ENCODE assay signal across 29 mouse cellular contexts in genomic region chr1:82959870-82960385, GRCm38 (mm10). TPM values are rescaled to one million over a fixed set of nuclear protein-coding genes. Genes with fewer than 3 reads are reported as not detected.
A peak's percentile ranks its signal among the peaks of the same experiment; 100 is the strongest.
DNase-seq lines count a peak whose midpoint lies in the region; ATAC-seq and TF ChIP-seq lines count a peak whose summit lies in the region.
"Had no signal": no experiment of that assay in that cellular context is flagged by ENCODE, and none has a peak within 500 bp of the region (broad histone marks: within the 10 kb centered on the region; RNA-seq: fewer than 3 reads in every experiment).

Gene Gm47955, plus strand, starts transcription at chr1:82960286.

- in situ Hi-C loops in CH12.LX (cut with MboI; ENCODE audit: low pct_ligation_motif_present, low pct_unique_long_range_greater_than_20kb, low sequenced_read_pairs): no loop called here

- ATAC-seq in kidney, postnatal 0 days (replicated peaks; ENCODE audit: low FRiP score, low read depth): peak; percentile 57; the same call in 1 of the 2 replicates
- ATAC-seq in frontal cortex, adult (ENCODE audit: low TSS enrichment): no peak
- ATAC-seq: activated CD4-positive, CD25-positive, alpha-beta regulatory T cell, adult 4 months; forebrain, embryonic 14.5 days had no signal

- TF ChIP-seq POLR2A in CH12.LX (IDR thresholded peaks at IDR 0.05; ENCODE audit: low read depth, low read length) (no peak), ES-Bruce4 (IDR thresholded peaks at IDR 0.05; ENCODE audit: insufficient read depth, low read length) (no peak)

- no peaks in the 10 kb centered on the region for H3K27me3 ChIP-seq in kidney, postnatal 0 days (ENCODE audit: insufficient read depth, low read length)
- H3K27me3 ChIP-seq in CH12.LX (replicated peaks) (no peaks in the 10 kb centered on the region), ES-Bruce4 (ENCODE audit: control insufficient read depth, insufficient read depth, low read length, poor library complexity, severe bottlenecking) (no peaks in the 10 kb centered on the region)
- H3K27me3 ChIP-seq: embryonic facial prominence, embryonic 15.5 days; heart, embryonic 13.5 days; hindbrain, embryonic 15.5 days had no signal

- TF ChIP-seq CTCF in kidney, postnatal 0 days (IDR thresholded peaks at IDR 0.05; ENCODE audit: low read depth): no peak
- TF ChIP-seq CTCF in CH12.LX (conservative IDR thresholded peaks at IDR 0.05 in 1 of 2, IDR thresholded peaks at IDR 0.05 in 1 of 2; ENCODE audit: low read depth in 2 of 2, low read length in 2 of 2) (no peak), ES-Bruce4 (IDR thresholded peaks at IDR 0.05; ENCODE audit: low read depth, low read length) (peak; percentile 26)

- no peak within 1 kb of the TSS for H3K4me3 ChIP-seq in kidney, postnatal 0 days (replicated peaks; ENCODE audit: low read depth, low read length)
- H3K4me3 ChIP-seq in CH12.LX (replicated peaks in 1 of 3; ENCODE audit: low read depth in 2 of 3, low read length in 2 of 3, poor library complexity in 1 of 3): no peak within 1 kb of the TSS
- H3K4me3 ChIP-seq in ES-Bruce4 (ENCODE audit: low read depth, low read length): peak within 1 kb of the TSS; percentile 73
- H3K4me3 ChIP-seq: embryonic facial prominence, embryonic 15.5 days; erythroblast, embryonic 14.5 days; forebrain, embryonic 10.5 days; heart, embryonic 13.5 days; hindbrain, embryonic 15.5 days had no signal

- H3K4me2 ChIP-seq in kidney, postnatal 0 days (ENCODE audit: low read length): no peak within 1 kb of the TSS
- no peak within 1 kb of the TSS for H3K4me2 ChIP-seq in CH12.LX (ENCODE audit: insufficient read depth, low read depth, poor library complexity, severe bottlenecking)
- H3K4me2 ChIP-seq: embryonic facial prominence, embryonic 15.5 days; heart, embryonic 13.5 days; hindbrain, embryonic 15.5 days had no signal

- no peaks in the 10 kb centered on the region for H3K9me3 ChIP-seq in kidney, postnatal 0 days (replicated peaks; ENCODE audit: low read length)
- H3K9me3 ChIP-seq in CH12.LX (replicated peaks; ENCODE audit: low read length): peaks cover 7% of the 10 kb centered on the region
- H3K9me3 ChIP-seq in ES-Bruce4 (replicated peaks; ENCODE audit: control insufficient read depth, insufficient read depth, low read length, poor library complexity, severe bottlenecking): 0 out of 2 replicates have a peak, but pooled peaks cover 3% of the 10 kb centered on the region
- H3K9me3 ChIP-seq: embryonic facial prominence, embryonic 15.5 days; heart, embryonic 13.5 days; hindbrain, embryonic 15.5 days had no signal

- H3K4me1 ChIP-seq in kidney, postnatal 0 days (replicated peaks; ENCODE audit: insufficient read depth, low read length): no peaks in the 10 kb centered on the region
- H3K4me1 ChIP-seq in CH12.LX (ENCODE audit: control insufficient read depth in 1 of 2, insufficient read depth in 2 of 2) (peaks cover 7 to 19% of the 10 kb centered on the region in 2 experiments), ES-Bruce4 (ENCODE audit: control insufficient read depth, insufficient read depth, low read length) (no peaks in the 10 kb centered on the region)
- H3K4me1 ChIP-seq: embryonic facial prominence, embryonic 15.5 days; forebrain, embryonic 10.5 days; hindbrain, embryonic 15.5 days had no signal

- no peaks in the 10 kb centered on the region for H3K79me2 ChIP-seq in CH12.LX (replicated peaks; ENCODE audit: control insufficient read depth, extremely low read depth, insufficient read depth, poor library complexity, severe bottlenecking)

- TF ChIP-seq RAD21 in CH12.LX (IDR thresholded peaks at IDR 0.05; ENCODE audit: low read depth, low read length): no peak

- TF ChIP-seq EP300 in CH12.LX (IDR thresholded peaks at IDR 0.05; ENCODE audit: low read length) (no peak), ES-Bruce4 (IDR thresholded peaks at IDR 0.05; ENCODE audit: insufficient read depth, low read depth, low read length) (peak; percentile 70; the same call in 1 of the 2 replicates)

- DNase-seq in kidney, postnatal 0 days (ENCODE audit: low spot score): peak; percentile 46
- no peak for DNase-seq in kidney, postnatal 10 days
- DNase-seq in CH12.LX (ENCODE audit: extremely low read depth) (peak; percentile 18), WW6 (ENCODE audit: low read depth, low spot score) (peak; percentile 9)
- DNase-seq in adrenal gland, adult (ENCODE audit: inconsistent age in 2 of 2, low spot score in 1 of 2): no peak
- DNase-seq in right cerebral cortex, postnatal 25 days: no peak
- DNase-seq: adrenal gland, adult 2 months; adrenal gland, postnatal 25 days; cerebellum, adult 18-20 months; cerebellum, adult 9-11 months; cerebellum, postnatal 36 days; gastrocnemius, postnatal 14 days; heart, postnatal 36 days; kidney, adult 11 months had no signal

- no peak within 1 kb of the TSS for H3K27ac ChIP-seq in kidney, postnatal 0 days
- H3K27ac ChIP-seq in CH12.LX (ENCODE audit: insufficient read depth, low read depth): no peak within 1 kb of the TSS
- H3K27ac ChIP-seq in ES-Bruce4 (ENCODE audit: insufficient read depth, low read length): no peak within 1 kb of the TSS
- H3K27ac ChIP-seq: embryonic facial prominence, embryonic 15.5 days; forebrain, embryonic 10.5 days; heart, embryonic 13.5 days; hindbrain, embryonic 15.5 days had no signal

- dilution Hi-C loops in CH12.LX (cut with MboI; ENCODE audit: extremely low pct_ligation_motif_present, extremely low pct_unique_long_range_greater_than_20kb, low sequenced_read_pairs): no loop called here

- WGBS in kidney, postnatal 0 days: 87% methylated on average over 11 of the region's 11 CpGs

- no peaks in the 10 kb centered on the region for H3K36me3 ChIP-seq in kidney, postnatal 0 days (ENCODE audit: insufficient read depth, low read length)
- no peaks in the 10 kb centered on the region for H3K36me3 ChIP-seq in CH12.LX (replicated peaks in 1 of 2; ENCODE audit: control insufficient read depth in 1 of 2, insufficient read depth in 1 of 2, low read length in 1 of 2)
- H3K36me3 ChIP-seq in ES-Bruce4 (ENCODE audit: control insufficient read depth, insufficient read depth, low read length, poor library complexity, severe bottlenecking): no peaks in the 10 kb centered on the region
- H3K36me3 ChIP-seq: embryonic facial prominence, embryonic 15.5 days; forebrain, embryonic 10.5 days; heart, embryonic 13.5 days; hindbrain, embryonic 15.5 days had no signal

- no peak within 1 kb of the TSS for H3K9ac ChIP-seq in kidney, postnatal 0 days (ENCODE audit: low read depth, low read length)
- H3K9ac ChIP-seq in CH12.LX (ENCODE audit: insufficient read depth, low read depth) (no peak within 1 kb of the TSS), ES-Bruce4 (ENCODE audit: low read depth, poor library complexity, severe bottlenecking) (no peak within 1 kb of the TSS)
- H3K9ac ChIP-seq: embryonic facial prominence, embryonic 15.5 days; heart, embryonic 13.5 days; hindbrain, embryonic 15.5 days had no signal

TF ChIP-seq in CH12.LX, 34 proteins besides CTCF, POLR2A, EP300 and RAD21:
- peak; percentile 50 for TF ChIP-seq BHLHE40 (IDR thresholded peaks at IDR 0.05; ENCODE audit: low read depth, low read length)
- TF ChIP-seq E2F4 (IDR thresholded peaks at IDR 0.05; ENCODE audit: insufficient replicate concordance, low read depth, low read length): no peak

RNA-seq across cellular contexts. Expression of gene Gm47955, which starts in this region (rescaled TPM):
- polyA plus RNA-seq in kidney, postnatal 0 days (2015; fragmentation: Nextera tagmentation; extraction: Ambion mirVana): not detected in 2 replicates
- not detected in 2 replicates for total RNA-seq in CH12.LX (2012; rRNA removed)
- total RNA-seq in CH12.LX (2014; rRNA removed): not detected in 2 replicates
- polyA plus RNA-seq in CH12.LX (2012; ENCODE audit: insufficient read length, low read depth): not detected in 2 replicates
- polyA plus RNA-seq in ES-Bruce4 (2011; ENCODE audit: insufficient read depth, insufficient read length, low read depth, missing spikeins): not detected in 2 replicates
- total RNA-seq: adrenal gland, adult 2 months; adrenal gland, postnatal 25 days; gastrocnemius, adult 18-20 months; gastrocnemius, postnatal 14 days; heart, adult 8-10 months; heart, postnatal 36 days had no signal
- polyA plus RNA-seq: activated CD4-positive, CD25-positive, alpha-beta regulatory T cell, adult 4 months; adrenal gland, adult 2 months; embryonic facial prominence, embryonic 11.5 days; erythroblast, embryonic 14.5 days; forebrain, embryonic 10.5 days; forebrain, embryonic 14.5 days; gonadal fat pad, adult 2 months; heart, embryonic 13.5 days; heart, postnatal 0 days; hindbrain, embryonic 11.5 days; hindbrain, embryonic 15.5 days had no signal

Comparison
In these comparisons a context has a peak if more than half of its experiments do, and no peak if none do; other contexts are left out.
1. Peak in DNase-seq and ATAC-seq in kidney, postnatal 0 days; RNA of the gene not detected or under 1 TPM.
2. Peak in DNase-seq in CH12.LX; RNA of the gene not detected or under 1 TPM.